Mouse (Mus musculus): ENCODE measurements at regions not wholly inside any gene's neighbourhood (a gene's known extent, or its start where the extent isn't known, plus 50 kb on each side); places are given as distances from the start of the nearest gene placed in this dataset.

GRCm38 (mm10) chr11:25538641-25539258 is 671.8 kb downstream of the 5730522E02Rik start:
- no peak for TF ChIP-seq CTCF (IDR thresholded peaks at IDR 0.05; ENCODE audit: low read depth)
- no peak for TF ChIP-seq EP300 (optimal IDR thresholded peaks at IDR 0.05)

All from stomach, postnatal 0 days (tissue).